Mouse (Mus musculus): ENCODE measurements around the gene St3gal4. TPM values are rescaled to one million over a fixed set of nuclear protein-coding genes. Genes with fewer than 3 reads are reported as not detected.

Gene St3gal4
- 410 TPM for polyA plus RNA-seq (2014; fragmentation: Illumina TruSeq; extraction: RNeasy Lipid Tissue Mini Kit (QIAGEN cat#74804); ENCODE audit: low read depth, low replicate concordance)

GRCm38 (mm10) chr9:35119168-35119567 lies at the start of gene St3gal4:
Gene St3gal4, minus strand, starts transcription at chr9:35119268.

Other genes with a start within 250 kb of the St3gal4 start
- gene Dcps, start 56.8 kb upstream of the St3gal4 start, polyA plus RNA-seq (2014; fragmentation: Illumina TruSeq; extraction: RNeasy Lipid Tissue Mini Kit (QIAGEN cat#74804); ENCODE audit: low read depth, low replicate concordance), result 6.1 TPM
- 263 TPM for gene Srpr, start 80.9 kb upstream of the St3gal4 start, polyA plus RNA-seq (2014; fragmentation: Illumina TruSeq; extraction: RNeasy Lipid Tissue Mini Kit (QIAGEN cat#74804); ENCODE audit: low read depth, low replicate concordance)
- 23.3 TPM for gene Tirap, start 81.0 kb upstream of the St3gal4 start, polyA plus RNA-seq (2014; fragmentation: Illumina TruSeq; extraction: RNeasy Lipid Tissue Mini Kit (QIAGEN cat#74804); ENCODE audit: low read depth, low replicate concordance)
- gene Foxred1, start 91.8 kb upstream of the St3gal4 start, polyA plus RNA-seq (2014; fragmentation: Illumina TruSeq; extraction: RNeasy Lipid Tissue Mini Kit (QIAGEN cat#74804); ENCODE audit: low read depth, low replicate concordance), result 21.9 TPM
- gene Fam118b, start 148.5 kb upstream of the St3gal4 start, polyA plus RNA-seq (2014; fragmentation: Illumina TruSeq; extraction: RNeasy Lipid Tissue Mini Kit (QIAGEN cat#74804); ENCODE audit: low read depth, low replicate concordance), result 39.1 TPM
- 5.9 TPM for gene Rpusd4, start 148.6 kb upstream of the St3gal4 start, polyA plus RNA-seq (2014; fragmentation: Illumina TruSeq; extraction: RNeasy Lipid Tissue Mini Kit (QIAGEN cat#74804); ENCODE audit: low read depth, low replicate concordance)

All from sigmoid colon, adult 10 weeks (tissue).